Mouse (Mus musculus) lung, adult 2 months (tissue): ENCODE data around the gene Fam213a.

ENCODE experiments used
- CTCF ChIP-seq: fragments of 200-500 bp; IDR thresholded peaks from 2 replicates; pipeline ENCODE4 v1.5.1; 2011; ENCODE audit warnings: mild to moderate bottlenecking, low read length, control low read depth; ENCODE audit not compliant: insufficient read depth
- POLR2A ChIP-seq: fragments of 200-500 bp; IDR thresholded peaks from 2 replicates; pipeline ENCODE4 v1.6.1; 2011; ENCODE audit warnings: low read depth, mild to moderate bottlenecking, control low read depth, low read length, borderline replicate concordance; ENCODE audit errors: extremely low read depth

DNA sequence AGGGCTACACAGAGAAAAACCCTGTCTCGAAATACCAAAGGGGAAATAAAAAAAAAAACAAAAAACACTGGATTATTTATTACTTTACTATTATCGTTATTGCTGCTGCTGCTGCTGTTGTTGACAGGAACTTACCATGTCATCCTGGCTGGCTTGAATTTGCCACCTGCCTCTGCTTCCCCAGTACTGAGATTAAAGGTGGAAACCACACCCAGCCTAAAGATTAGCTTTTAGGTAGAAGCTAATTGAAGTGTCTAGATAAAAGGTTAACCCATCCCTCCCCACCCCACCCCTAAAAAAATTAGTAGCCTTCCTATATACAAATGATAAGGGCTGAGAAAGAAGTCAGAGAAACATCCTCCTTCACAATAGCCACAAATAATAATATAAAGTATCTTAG is 69.8 kb downstream of the Fam213a start:
- TF ChIP-seq POLR2A = no peak
- no peak for TF ChIP-seq CTCF
